Mouse (Mus musculus) 416B (cell line): ENCODE measurements around the gene Gnpda2.

ENCODE experiments used
- DNase-seq: peaks from one replicate; pipeline ENCODE4 v3.0.0; 2011; ENCODE audit warnings: low read depth

Gene Gnpda2

DNA sequence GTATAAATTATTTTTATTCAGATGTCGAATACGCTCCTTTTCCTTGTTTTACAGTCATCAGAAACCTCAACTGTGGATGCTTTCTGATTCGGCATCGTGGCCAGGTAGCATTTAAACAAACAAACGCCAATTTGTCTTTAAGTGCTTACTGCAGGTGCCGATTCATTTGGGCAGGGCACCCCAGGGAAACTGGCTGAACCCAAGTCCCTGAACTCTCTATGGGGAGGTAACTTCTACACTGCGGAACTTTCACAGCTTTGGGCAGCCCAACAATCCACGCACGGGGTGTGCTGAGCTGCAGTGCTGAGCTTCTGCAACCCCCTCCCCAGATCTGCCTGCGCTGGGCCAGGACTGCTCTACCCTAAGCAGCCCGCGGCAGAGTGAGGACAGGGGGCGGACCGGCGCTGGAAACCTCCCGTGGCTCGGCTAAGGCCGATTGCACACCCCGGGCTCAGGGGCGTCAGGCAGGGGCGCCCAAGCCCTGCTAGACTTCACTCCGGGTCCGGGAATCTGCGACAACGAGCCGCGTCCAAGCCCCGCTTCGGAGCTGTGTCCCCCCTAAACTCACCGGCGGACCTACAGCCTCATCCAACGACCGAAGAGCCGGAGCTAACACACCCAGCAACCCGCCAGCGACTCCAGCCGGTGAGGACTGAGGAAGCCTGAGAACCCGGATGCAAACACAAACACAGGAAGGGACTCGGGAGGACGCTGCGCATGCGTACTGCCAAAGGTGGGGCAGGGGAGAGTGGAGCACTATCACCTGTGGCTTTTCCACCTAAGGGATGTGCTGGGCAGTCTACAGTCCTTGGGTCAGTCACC is at the start of gene Gnpda2:
Gnpda2 (minus strand) TSS at position 701 of the 822 bp plus-strand sequence.
- peak; percentile 90 for DNase-seq

DNA sequence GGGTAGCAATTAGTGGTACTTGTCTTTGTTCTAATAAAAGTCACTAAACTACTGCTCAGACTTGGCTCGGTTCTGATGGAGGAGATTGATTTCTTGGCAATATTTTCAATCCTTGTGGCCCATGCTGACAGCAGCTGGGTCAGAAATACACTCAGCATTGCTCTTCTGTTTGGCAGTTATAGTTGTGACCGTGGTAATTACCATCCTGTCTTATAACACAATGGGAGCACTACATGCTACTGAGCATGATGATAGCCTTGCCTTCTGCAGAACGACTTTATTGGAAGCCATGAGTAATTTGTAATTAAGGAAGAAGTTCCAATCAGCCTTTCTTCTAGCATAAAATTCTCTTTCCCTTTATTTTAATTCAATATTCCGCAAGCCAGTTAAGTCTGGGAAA is 42.6 kb upstream of the Gnpda2 start:
- no peak for DNase-seq

DNA sequence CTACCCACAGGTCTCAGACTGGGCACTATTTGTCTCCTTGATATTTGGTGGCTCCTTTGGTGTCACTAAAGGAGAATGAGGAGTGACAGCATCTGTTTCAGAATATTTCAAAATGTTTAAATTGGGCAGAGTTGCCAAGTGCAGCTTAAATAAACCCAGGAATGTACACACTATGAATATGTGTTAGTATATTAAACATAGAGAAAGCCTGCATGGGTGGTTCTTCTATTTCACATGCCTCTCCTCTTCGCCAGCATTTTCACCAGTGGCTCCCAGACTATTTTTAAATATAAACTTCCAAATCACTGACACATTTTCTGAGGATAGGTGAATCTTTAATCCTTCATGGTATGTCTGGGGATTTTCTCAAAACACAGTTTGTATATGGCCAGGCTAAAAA is 28.8 kb upstream of the Gnpda2 start:
- no peak for DNase-seq

DNA sequence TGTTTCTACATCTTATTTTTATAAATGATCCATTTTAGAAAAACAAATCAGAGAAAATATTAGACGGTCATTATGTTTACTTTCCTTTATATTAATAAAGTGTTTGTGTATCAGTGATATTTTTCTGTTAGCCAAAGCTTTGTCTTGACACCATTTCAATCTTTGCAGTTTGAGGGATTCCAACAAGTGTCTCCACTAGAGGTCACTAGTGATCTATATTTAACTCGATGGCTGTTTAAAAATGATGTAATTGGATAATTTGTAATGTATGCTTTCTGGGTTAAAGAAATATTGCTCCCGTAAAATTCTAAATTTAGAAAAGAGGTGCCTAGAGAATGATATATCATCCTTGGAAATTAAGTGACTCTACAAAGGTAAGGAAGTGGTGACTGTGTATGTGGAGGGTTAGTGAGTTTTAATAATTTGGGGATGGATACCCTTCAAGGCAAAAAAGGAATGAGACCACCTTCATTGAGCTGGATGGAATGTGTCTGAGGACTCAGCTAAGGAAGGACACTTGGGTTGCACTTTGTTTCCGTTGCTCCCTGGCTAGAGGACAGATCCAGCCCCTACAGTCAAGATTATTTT is 21.2 kb upstream of the Gnpda2 start:
- peak; percentile 73 for DNase-seq

DNA sequence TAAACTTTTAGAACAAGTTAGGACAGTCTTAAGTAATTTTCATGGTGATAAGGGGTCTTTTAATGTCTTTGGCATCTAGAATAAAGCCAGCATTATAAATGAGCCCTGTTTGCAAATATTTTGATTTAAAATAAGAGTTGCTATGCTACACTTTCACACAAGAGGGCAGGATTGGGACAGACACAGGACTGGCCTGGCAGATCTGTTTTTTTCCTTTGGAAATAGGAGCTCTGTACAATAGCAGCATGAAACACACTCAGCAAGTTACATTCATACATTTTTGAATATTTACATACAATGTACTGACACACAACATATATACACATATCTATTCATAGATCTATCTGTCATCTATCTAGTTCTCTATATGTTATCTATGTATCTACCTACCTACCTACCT is 8.9 kb upstream of the Gnpda2 start:
- DNase-seq, result peak; percentile 68

DNA sequence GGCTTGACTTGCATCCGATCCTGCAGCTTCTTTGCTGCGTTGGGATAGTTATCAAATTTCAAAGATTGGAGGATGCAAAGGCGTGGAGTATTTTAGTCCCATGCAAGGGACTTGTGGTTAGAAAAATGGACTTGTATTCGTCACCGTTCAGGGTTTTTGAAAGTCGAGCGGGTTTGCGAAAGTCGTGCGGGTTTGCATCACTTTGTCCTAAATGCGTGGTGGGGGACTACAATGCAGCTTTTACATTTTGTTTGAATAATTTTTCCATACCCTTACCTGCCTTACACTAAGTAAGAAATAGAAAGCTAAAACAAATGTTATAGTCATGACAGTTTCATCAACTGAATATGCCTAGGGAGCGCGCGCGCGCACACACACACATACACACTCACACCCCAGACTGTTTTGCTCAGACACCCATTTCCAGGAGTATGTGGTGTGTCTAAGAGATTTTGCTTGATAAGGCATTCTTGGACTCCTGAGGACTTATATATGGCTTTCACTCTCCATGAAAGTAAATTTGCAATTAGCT is 34.7 kb downstream of the Gnpda2 start:
- DNase-seq, result peak; percentile 77

DNA sequence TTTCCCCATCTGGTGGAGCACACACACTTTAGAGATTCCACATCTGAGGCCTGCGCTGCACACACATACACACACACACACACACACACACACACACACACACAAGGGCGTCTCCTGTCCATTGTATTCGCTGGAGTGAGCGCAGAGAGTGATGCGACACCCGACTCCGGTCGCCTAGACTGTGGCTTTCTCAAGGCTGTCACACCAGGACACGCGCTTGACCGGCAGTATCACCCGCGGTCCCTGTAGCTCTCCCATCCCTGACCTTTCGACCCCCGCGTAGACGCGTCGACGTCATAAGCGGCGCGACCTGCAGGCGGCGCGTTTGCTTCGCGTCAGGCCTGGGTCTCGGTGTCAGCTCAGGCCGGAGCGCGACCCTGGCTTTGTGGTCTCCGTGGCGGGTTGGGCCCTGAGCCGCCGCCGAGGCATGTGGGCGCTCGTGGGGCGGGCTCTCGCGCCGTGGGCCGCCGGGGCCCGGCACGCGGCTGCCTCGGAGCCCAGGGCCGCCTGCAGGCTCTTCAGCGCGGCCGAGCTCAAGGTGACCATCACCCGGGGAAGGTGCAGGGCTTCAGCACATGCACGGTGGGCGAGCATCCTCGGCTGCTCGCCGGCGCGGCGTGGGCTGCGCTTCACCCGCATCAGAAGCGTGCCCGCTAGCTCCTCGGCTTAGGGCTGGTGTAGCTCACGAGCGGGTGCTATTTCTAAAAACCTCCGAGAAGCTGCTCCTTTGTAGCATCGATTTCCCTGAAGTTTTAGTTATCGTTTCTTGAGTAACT is 35.3 kb downstream of the Gnpda2 start, which contains the start of gene Guf1:
Guf1 (plus strand) TSS at position 296 of the 776 bp plus-strand sequence.
- DNase-seq, result peak; percentile 92

DNA sequence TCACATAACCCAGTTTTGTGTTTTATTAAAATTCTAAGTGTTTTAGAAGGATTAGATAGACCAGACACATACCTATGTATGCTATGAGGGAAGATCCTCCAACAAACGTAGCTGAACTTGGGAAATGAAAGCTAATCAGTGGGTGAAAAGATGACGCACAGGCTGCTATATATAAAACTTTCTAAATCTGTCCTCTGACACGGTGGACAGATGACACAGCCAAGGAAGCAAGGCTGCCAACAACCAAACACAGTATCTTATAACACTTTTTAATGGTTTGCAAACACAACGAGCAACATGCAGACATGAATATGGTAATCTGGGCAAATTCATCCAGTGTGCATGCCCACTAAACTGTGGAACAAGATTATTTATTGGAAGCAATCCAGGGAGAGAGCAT is 49.7 kb downstream of the Gnpda2 start, which contains the start of gene Yipf7:
Yipf7 (minus strand) TSS at position 160 of the 400 bp plus-strand sequence.
- no peak for DNase-seq

DNA sequence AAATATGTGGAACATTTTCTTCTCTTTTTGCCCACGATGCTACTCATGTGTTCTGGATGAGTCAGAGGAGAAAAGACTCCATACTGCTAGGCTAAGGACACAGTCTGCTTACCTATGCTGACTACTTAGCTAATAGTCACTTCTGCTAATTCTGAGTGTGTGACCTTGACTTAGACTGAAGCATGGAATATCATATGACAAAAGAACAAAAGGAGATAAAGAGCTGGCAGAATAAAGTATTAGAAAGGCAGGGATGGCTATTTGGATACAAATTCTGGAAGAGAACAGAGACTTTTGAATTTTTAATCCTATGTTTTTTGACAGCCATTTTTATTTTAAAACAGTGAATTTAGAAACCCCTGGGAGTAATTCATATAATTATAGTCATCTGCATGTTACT is 50.5 kb downstream of the Gnpda2 start:
- peak; percentile 17 for DNase-seq

DNA sequence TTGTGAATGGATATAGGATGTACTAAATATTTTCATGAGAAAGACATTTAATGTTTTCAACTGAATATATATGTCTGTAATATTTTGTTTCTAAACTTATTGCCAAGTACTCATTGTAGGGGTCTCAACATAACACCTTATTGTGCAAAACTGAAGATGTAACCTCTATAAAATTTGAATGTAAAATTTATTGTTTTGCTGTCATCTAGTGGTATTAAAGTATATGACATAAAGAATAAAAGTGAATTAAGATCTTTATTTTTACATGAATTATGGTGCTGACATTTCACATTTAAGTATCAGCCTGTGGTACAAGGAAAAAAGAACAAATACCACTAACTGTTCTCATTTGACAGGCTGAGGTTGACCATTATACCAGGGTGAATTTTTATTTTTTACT is 68.2 kb downstream of the Gnpda2 start:
- peak; percentile 5 for DNase-seq
